Mouse (Mus musculus) layer of hippocampus, postnatal 36 days (tissue): ENCODE data around the gene Gldc. TPM values are rescaled to one million over a fixed set of nuclear protein-coding genes. Genes with fewer than 3 reads are reported as not detected.
"Not testable (repeated sequence)": the region's sequence is repeated elsewhere in the genome, so short reads cannot be mapped to it uniquely, and the experiment has no call there.

Experiments used
- DNase-seq, 2 experiments: peaks; one replicate each; pipeline ENCODE4 v3.0.0; 2022
- total RNA-seq, 2 experiments: library from RNA; stranded (reverse); gene quantifications; 2 replicates each; pipeline ENCODE4 v1.2.3; 2021

The Gldc gene
- total RNA-seq = 10 to 100 TPM; 34.3 to 35.6 TPM

- peak; percentile 61 to 65 for DNase-seq
Measured at GRCm38 (mm10) chr19:30174919-30175571, at the start of gene Gldc. TSS of gene Gldc (minus strand) at chr19:30175429.

GRCm38 (mm10) chr19:30222593-30222992 is 47.4 kb upstream of the Gldc start:
- DNase-seq = not testable (repeated sequence)

- peak; percentile 20 to 59 for DNase-seq
Measured at GRCm38 (mm10) chr19:30217335-30217734, 42.1 kb upstream of the Gldc start.

GRCm38 (mm10) chr19:30216186-30216585 is 41.0 kb upstream of the Gldc start:
- DNase-seq = no peak

GRCm38 (mm10) chr19:30215736-30216135 is 40.5 kb upstream of the Gldc start:
- DNase-seq = not testable (repeated sequence)

- no peak for DNase-seq
Measured at GRCm38 (mm10) chr19:30214026-30214425, 38.8 kb upstream of the Gldc start.

- DNase-seq = not testable (repeated sequence)
Measured at GRCm38 (mm10) chr19:30209006-30209405, 33.8 kb upstream of the Gldc start.

- DNase-seq = no peak
Measured at GRCm38 (mm10) chr19:30206981-30207380, 31.8 kb upstream of the Gldc start.

- no peak for DNase-seq
Measured at GRCm38 (mm10) chr19:30205874-30206273, 30.6 kb upstream of the Gldc start.

GRCm38 (mm10) chr19:30205159-30205816 is 30.1 kb upstream of the Gldc start:
- peak in 1 of 2 experiments; percentile 29 for DNase-seq

GRCm38 (mm10) chr19:30202177-30202576 is 26.9 kb upstream of the Gldc start:
- no peak for DNase-seq

GRCm38 (mm10) chr19:30194999-30195398 is 19.8 kb upstream of the Gldc start:
- DNase-seq = no peak

GRCm38 (mm10) chr19:30187232-30187631 is 12.0 kb upstream of the Gldc start:
- DNase-seq = no peak

- DNase-seq = no peak
Measured at GRCm38 (mm10) chr19:30185536-30185935, 10.3 kb upstream of the Gldc start.

GRCm38 (mm10) chr19:30179979-30180378 is 4.8 kb upstream of the Gldc start:
- no peak for DNase-seq

GRCm38 (mm10) chr19:30174074-30174670 is 1.1 kb downstream of the Gldc start:
- DNase-seq = no peak

- DNase-seq = no peak
Measured at GRCm38 (mm10) chr19:30171346-30172055, 3.7 kb downstream of the Gldc start.

GRCm38 (mm10) chr19:30170319-30170718 is 4.9 kb downstream of the Gldc start:
- no peak for DNase-seq

GRCm38 (mm10) chr19:30166801-30167505 is 8.3 kb downstream of the Gldc start:
- no peak for DNase-seq

- DNase-seq = no peak
Measured at GRCm38 (mm10) chr19:30164228-30164627, 11.0 kb downstream of the Gldc start.

- no peak for DNase-seq
Measured at GRCm38 (mm10) chr19:30162808-30163207, 12.4 kb downstream of the Gldc start.

GRCm38 (mm10) chr19:30160021-30160420 is 15.2 kb downstream of the Gldc start:
- DNase-seq = peak; percentile 23 to 48
